Mouse (Mus musculus): ENCODE measurements at regions not wholly inside any gene's neighbourhood (a gene's known extent, or its start where the extent isn't known, plus 50 kb on each side); places are given as distances from the start of the nearest gene placed in this dataset.
A peak's percentile ranks its signal among the peaks of the same experiment; 100 is the strongest.

GRCm38 (mm10) chr12:86830247-86830585, 54.4 kb downstream of the Irf2bpl start:
- no peak for DNase-seq (ENCODE audit: extremely low spot score in 1 of 2, low spot score in 1 of 2)

DNA sequence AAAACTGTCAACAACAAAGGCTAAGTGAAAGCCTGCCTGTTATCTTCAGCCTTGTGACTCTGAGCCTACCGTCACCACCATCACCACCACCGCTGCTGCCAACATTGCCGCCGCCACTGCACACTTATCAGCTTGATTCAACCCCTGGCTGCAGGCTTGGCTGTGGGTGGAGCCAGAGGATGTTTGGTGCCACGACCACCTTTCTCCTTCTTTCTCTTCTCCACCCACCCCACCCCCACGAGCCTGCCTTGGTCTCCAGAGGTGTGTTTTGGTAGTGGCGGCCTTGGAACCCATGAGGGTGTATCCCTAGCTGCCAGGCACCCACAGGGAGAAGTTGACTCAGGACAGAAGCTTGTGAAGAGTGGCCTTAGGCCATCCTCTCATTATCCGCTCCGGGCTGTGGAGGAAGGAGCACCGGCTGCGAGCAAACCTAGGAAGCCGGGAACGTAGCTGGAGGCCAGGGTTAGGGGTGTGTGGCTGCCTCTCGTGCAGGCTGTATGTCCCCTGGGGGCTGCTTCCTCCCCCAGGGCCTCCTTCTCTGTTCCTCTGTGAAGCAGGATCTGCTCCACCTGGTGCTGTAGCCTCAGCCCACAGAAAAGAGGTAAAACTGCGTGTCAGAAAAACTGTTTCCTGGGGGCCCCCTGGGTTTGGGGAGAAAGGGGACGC, 54.9 kb downstream of the Irf2bpl start:
- DNase-seq (ENCODE audit: extremely low spot score in 1 of 2, low spot score in 1 of 2) = no peak

GRCm38 (mm10) chr12:86827241-86827606, 57.4 kb downstream of the Irf2bpl start:
- no peak for DNase-seq (ENCODE audit: extremely low spot score in 1 of 2, low spot score in 1 of 2)

GRCm38 (mm10) chr12:86826420-86827240, 58.0 kb downstream of the Irf2bpl start:
- peak in 1 of 2 experiments; percentile 48 for DNase-seq (ENCODE audit: extremely low spot score in 1 of 2, low spot score in 1 of 2)

DNA sequence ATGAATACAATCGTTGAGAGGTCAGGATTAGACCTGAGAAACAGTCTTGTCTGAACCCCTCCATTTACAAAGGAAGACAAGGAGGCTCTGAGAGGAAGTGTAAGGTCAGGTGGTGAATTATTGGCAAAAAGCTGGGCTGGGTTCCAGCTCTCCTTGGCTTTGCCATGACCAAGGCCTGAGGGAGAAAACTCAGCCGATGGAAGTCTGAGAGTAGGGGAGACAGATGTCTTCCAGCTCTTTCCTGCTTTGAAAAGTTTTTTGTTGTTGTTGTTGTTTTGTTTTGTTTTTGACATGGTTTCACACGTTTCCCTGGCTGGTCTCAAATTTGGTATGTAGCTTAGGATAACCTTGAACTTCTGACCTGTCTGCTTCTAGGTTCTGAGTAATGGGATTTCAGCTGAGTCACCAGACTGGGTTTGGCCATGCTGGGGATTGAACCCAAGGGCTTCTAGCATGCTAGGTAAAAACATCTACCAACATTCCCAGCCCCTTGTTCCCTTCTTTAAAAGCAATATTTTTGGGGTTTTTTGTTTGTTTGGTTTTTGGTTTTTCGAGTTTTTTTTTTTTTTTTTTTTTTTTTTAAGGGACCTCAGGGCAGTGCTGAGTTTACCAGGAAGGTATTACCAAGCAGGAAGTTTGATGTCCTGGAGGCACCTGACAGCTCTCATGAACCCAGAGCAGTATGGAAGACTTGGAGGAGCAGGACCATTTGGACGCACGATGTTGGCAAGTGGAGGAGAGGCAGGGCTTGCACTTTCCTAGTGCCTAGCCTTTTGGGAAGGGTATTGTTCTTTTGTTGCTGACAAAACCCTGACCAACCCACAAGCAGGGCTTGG, 58.8 kb downstream of the Irf2bpl start:
- no peak for DNase-seq (ENCODE audit: extremely low spot score in 1 of 2, low spot score in 1 of 2)

GRCm38 (mm10) chr12:86824860-86825583, 59.6 kb downstream of the Irf2bpl start:
- DNase-seq (ENCODE audit: extremely low spot score in 1 of 2, low spot score in 1 of 2) = peak in 1 of 2 experiments; percentile 49

DNA sequence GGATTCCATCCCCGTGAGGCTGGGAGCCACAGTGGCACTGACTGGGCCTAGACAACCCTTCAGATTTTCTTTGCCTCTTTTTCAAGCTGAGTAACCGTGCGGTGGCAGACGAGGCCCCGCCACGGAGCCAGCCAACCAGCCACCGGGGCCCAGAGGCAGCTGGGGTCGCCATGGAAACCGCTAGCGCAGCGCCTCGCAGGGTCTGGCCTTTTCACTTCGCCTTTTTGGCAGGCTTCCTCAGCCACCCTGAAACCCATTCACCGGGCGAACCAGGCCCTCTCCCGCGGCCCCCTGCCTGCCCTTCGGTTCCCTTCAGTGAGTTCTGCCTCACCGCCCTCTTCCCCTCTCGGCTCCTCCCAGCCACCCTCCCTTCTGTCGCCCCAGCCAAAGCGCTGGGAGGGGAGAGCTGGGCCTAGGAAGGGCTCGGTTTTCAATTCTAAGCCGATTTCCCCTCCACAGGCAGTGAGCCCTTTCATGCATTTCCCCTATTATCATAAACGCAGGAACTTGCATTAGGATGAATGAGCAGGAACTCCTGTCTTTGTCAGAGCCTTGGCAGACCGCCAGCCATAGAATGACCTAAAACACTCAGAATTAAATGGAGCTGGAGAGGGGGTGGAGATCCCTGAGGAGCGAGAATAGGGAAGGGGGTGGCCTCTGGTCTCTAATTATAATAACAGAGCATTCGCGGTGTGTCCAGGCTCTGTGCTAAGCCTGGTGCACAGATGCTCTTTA, 60.6 kb downstream of the Irf2bpl start:
- DNase-seq (ENCODE audit: extremely low spot score in 1 of 2, low spot score in 1 of 2) = peak; percentile 72 to 74

DNA sequence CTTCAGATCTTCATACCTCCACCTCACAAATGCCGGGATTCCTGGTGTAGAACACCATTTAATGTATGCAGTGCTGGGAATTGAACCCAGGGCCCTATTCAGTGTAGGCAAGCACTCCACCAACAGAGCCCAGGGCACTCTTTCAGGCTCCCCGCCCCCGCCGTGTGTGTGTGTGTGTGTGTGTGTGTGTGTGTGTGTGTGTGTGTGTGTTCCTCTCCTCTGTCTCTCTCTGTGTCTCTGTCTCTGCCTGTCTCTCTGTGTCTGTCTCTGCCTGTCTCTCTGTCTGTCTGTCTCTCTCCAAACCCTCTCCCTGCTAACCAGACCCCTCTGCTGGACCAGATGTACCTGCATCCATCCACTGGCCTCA, 61.1 kb downstream of the Irf2bpl start:
- no peak for DNase-seq (ENCODE audit: extremely low spot score in 1 of 2, low spot score in 1 of 2)

- DNase-seq (ENCODE audit: extremely low spot score in 1 of 2, low spot score in 1 of 2) = no peak
Measured at GRCm38 (mm10) chr12:86821183-86821582, 63.4 kb downstream of the Irf2bpl start.

GRCm38 (mm10) chr12:86819568-86819967, 65.0 kb downstream of the Irf2bpl start:
- DNase-seq (ENCODE audit: extremely low spot score in 1 of 2, low spot score in 1 of 2) = no peak

DNA sequence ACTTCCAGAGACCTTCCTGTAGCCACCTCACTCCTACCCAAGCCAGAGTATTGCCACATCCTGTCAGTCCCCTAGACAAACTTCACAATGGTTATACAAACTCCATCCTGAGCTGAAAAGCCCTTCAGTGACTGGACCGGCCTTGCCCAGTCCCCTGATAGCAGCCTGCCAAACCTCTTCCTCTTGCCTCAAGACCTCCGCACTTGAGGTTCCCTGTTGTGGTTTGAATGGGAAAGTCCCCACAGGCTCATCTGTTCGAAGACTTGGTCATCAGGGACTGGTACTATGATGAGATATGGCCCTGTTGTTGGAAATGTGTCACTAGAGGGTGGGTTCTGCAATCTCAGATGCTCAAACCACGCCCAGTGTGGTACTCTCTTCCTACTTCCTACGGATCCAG, 65.4 kb downstream of the Irf2bpl start:
- no peak for DNase-seq (ENCODE audit: extremely low spot score in 1 of 2, low spot score in 1 of 2)

GRCm38 (mm10) chr12:86818201-86818600, 66.4 kb downstream of the Irf2bpl start:
- no peak for DNase-seq (ENCODE audit: extremely low spot score in 1 of 2, low spot score in 1 of 2)

DNA sequence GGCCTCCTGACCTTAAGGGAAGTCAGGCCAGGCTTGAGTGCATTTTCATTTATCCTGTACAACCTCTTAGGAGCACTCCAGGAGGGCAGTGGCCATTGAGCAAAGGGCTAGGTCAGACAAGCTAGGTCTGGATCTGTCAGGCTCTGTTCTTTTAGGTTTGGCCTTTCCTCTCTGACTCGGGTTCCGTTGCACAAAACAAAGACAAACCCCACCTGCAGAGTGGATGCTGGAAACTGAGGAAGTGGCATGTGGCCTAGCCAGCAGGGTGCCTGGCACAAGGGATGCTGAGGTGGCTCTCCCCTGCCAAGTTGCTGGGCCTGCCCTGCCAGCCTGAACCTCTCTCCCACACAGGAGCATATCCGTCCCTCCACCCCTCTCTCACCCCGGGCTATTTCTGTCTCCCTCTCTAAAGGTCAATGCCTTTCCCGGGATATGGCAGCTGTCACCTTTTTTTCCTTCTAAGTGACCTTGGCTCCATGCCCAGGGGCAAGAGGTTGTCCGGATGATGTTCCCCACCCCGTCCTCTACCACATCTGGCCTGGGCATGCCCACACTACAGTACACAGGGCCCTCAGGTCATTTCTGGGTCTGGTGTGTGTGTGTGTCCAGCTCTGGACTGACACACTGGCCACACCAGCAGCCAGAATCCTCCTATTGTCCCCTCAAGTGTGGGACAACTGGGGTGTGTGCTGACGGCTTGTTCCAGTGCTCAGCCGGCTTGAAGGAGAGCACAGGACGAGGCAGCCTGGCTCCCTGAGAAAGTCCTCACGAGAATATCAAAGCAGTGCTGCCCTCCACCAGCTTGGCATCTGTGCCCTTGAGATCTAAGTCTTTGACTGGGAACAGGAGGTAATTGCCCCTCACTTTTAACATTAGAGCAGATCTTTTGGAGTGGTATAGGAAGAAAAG, 67.6 kb downstream of the Irf2bpl start:
- no peak for DNase-seq (ENCODE audit: extremely low spot score in 1 of 2, low spot score in 1 of 2)

DNA sequence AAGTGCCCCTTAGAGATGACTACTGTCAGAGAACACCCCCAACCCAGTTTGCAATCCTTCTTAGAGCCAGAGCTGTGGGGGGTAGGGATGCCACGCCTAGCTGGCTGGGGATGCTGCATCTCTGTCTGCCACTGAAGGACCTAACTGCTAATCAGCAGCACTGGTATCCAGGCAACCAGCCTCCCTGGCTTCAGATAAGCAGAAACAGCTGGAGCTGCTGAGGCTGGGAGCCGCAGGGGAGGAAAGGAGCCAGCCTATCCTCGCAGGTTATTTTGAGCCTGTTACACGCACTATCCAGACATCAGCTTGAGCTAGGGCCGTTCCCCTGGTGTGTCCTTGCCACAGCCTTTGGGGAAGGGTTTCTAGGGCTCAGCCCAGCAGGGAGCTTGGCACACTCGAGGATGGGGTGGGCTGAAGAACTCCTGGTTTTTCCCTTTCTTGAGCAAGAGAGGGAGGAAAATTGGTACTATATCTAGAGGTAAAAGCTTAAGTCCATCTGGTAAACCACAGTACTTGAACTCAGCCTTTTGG, 68.4 kb downstream of the Irf2bpl start:
- DNase-seq (ENCODE audit: extremely low spot score in 1 of 2, low spot score in 1 of 2) = peak in 1 of 2 experiments; percentile 60

- DNase-seq (ENCODE audit: extremely low spot score in 1 of 2, low spot score in 1 of 2) = no peak
Measured at GRCm38 (mm10) chr12:86814740-86815139, 69.9 kb downstream of the Irf2bpl start.

Data from layer of hippocampus, postnatal 25 days (tissue).